Mouse (Mus musculus) myocyte (in vitro differentiated cells): ENCODE measurements around the gene Gm16253. TPM values are rescaled to one million over a fixed set of nuclear protein-coding genes. Genes with fewer than 3 reads are reported as not detected.

ENCODE experiments used
- H3K27me3 ChIP-seq: one replicate; pipeline ENCODE4 v1.6.1; 2011; ENCODE audit not compliant: control insufficient read depth, insufficient read depth, insufficient read length
- H3K36me3 ChIP-seq: one replicate; pipeline ENCODE4 v1.6.1; 2011; ENCODE audit not compliant: control insufficient read depth, insufficient read depth
- H3K4me2 ChIP-seq: one replicate; pipeline ENCODE4 v1.6.1; 2011; ENCODE audit warnings: low read depth, control low read depth
- H3K4me3 ChIP-seq: one replicate; pipeline ENCODE4 v1.5.1; 2011; ENCODE audit warnings: mild to moderate bottlenecking, control low read depth, moderate library complexity
- H3K79me2 ChIP-seq: one replicate; pipeline ENCODE4 v1.6.1; 2011; ENCODE audit not compliant: control insufficient read depth, insufficient read depth
- H3ac ChIP-seq: one replicate; pipeline ENCODE4 v1.6.1; 2011; ENCODE audit not compliant: control insufficient read depth, insufficient read length
- CEBPB ChIP-seq: IDR thresholded peaks from 2 replicates; pipeline ENCODE4 v1.6.1; 2011; ENCODE audit warnings: mild to moderate bottlenecking, moderate library complexity; ENCODE audit not compliant: poor library complexity, insufficient read depth, severe bottlenecking
- E2F4 ChIP-seq: IDR thresholded peaks from one replicate; pipeline ENCODE4 v1.6.1; 2011; ENCODE audit warnings: mild to moderate bottlenecking, control low read depth, moderate library complexity; ENCODE audit not compliant: insufficient read depth
- MAX ChIP-seq: IDR thresholded peaks from one replicate; pipeline ENCODE4 v1.6.1; 2011; ENCODE audit warnings: low read depth, mild to moderate bottlenecking, control low read depth
- MYOD1 ChIP-seq, 3 experiments: IDR thresholded peaks; one replicate each; pipeline ENCODE4 v1.6.1; 2011; ENCODE audit warnings: control low read depth in 2 of 3, low read depth in 2 of 3, mild to moderate bottlenecking in 2 of 3, moderate library complexity in 1 of 3; ENCODE audit not compliant: insufficient read length in 2 of 3, control insufficient read depth in 1 of 3
- MYOG ChIP-seq, 3 experiments: IDR thresholded peaks; one replicate each; pipeline ENCODE4 v1.6.1; 2011; ENCODE audit warnings: control low read depth in 2 of 3, low read depth in 2 of 3, mild to moderate bottlenecking in 2 of 3; ENCODE audit not compliant: insufficient read length in 2 of 3, control insufficient read depth in 1 of 3, insufficient read depth in 1 of 3
- POLR2A ChIP-seq: IDR thresholded peaks from one replicate; pipeline ENCODE4 v1.6.1; 2011; ENCODE audit warnings: low read depth, mild to moderate bottlenecking, control low read depth, moderate library complexity; ENCODE audit not compliant: insufficient read length
- POLR2AphosphoS2 ChIP-seq: IDR thresholded peaks from one replicate; pipeline ENCODE4 v1.6.1; 2011; ENCODE audit warnings: low read depth, control low read depth; ENCODE audit not compliant: insufficient read length
- REST ChIP-seq: IDR thresholded peaks from one replicate; pipeline ENCODE4 v1.6.1; 2011; ENCODE audit warnings: mild to moderate bottlenecking, control low read depth, moderate library complexity; ENCODE audit not compliant: insufficient read depth, insufficient read length
- SRF ChIP-seq: IDR thresholded peaks from one replicate; pipeline ENCODE4 v1.6.1; 2011; ENCODE audit warnings: low read depth; ENCODE audit not compliant: control insufficient read depth, insufficient read length
- TCF12 ChIP-seq: IDR thresholded peaks from one replicate; pipeline ENCODE4 v1.6.1; 2011; ENCODE audit warnings: mild to moderate bottlenecking, control low read depth; ENCODE audit not compliant: poor library complexity, insufficient read depth, severe bottlenecking
- TCF3 ChIP-seq: IDR thresholded peaks from one replicate; pipeline ENCODE4 v1.6.1; 2011; ENCODE audit warnings: low read depth, control low read depth; ENCODE audit not compliant: insufficient read length
- USF1 ChIP-seq: IDR thresholded peaks from one replicate; pipeline ENCODE4 v1.6.1; 2011; ENCODE audit warnings: low read depth, mild to moderate bottlenecking, control low read depth, moderate library complexity
- polyA plus RNA-seq: library from polyadenylated mRNA; unstranded; fragments of >200 nt; fragmentation: generic; extraction: Trizol; gene quantifications from one replicate; pipeline ENCODE4 v1.2.1, GENCODE M21; 2012; ENCODE audit warnings: missing spikeins

The Gm16253 gene
- polyA plus RNA-seq, 1 experiment = 0.25 TPM

GRCm38 (mm10) chr3:96623201-96623600 lies 46.4 kb downstream of the Gm16253 start:
- Histone ChIP-seq H3K4me2 (no peak overlapping the region), H3K79me2 (no peaks in the 10 kb centered on the region), H3K36me3 (peaks cover 24% of the 10 kb centered on the region), H3ac (no peak overlapping the region), H3K27me3 (no peaks in the 10 kb centered on the region), H3K4me3 (no peak overlapping the region)
- TF ChIP-seq MAX (no peak), SRF (no peak), POLR2A (no peak), TCF12 (no peak), POLR2AphosphoS2 (no peak), E2F4 (no peak), USF1 (no peak), CEBPB (no peak), MYOG (IDR thresholded peaks at IDR 0.05; ENCODE audit: control insufficient read depth in 1 of 3, insufficient read depth in 1 of 3, insufficient read length in 2 of 3, low read depth in 2 of 3) (no peak), MYOD1 (IDR thresholded peaks at IDR 0.05; ENCODE audit: control insufficient read depth in 1 of 3, insufficient read length in 2 of 3, low read depth in 2 of 3) (no peak), TCF3 (no peak), REST (no peak)

GRCm38 (mm10) chr3:96629729-96630600 lies 53.2 kb downstream of the Gm16253 start, which contains the start of gene Rbm8a:
Gene Rbm8a (plus strand): TSS chr3:96629933.
- H3K4me3 ChIP-seq = peak within 1 kb of the TSS; percentile 78
- H3K36me3 ChIP-seq = peaks cover 10% of the 10 kb centered on the region
- peak within 1 kb of the TSS; percentile 66 for H3ac ChIP-seq
- H3K79me2 ChIP-seq = peaks cover 18% of the 10 kb centered on the region
- H3K27me3 ChIP-seq = no peaks in the 10 kb centered on the region
- peak; percentile 79 for TF ChIP-seq POLR2AphosphoS2
- TF ChIP-seq MYOG (IDR thresholded peaks at IDR 0.05; ENCODE audit: control insufficient read depth in 1 of 3, insufficient read depth in 1 of 3, insufficient read length in 2 of 3, low read depth in 2 of 3) = no peak
- peak; percentile 61 for TF ChIP-seq SRF
- TF ChIP-seq CEBPB = no peak
- peak; percentile 61 for TF ChIP-seq E2F4
- no peak for TF ChIP-seq REST
- TF ChIP-seq POLR2A = peak; percentile 66
- peak within 1 kb of the TSS; percentile 84 for H3K4me2 ChIP-seq

Other genes with a start within 250 kb of the Gm16253 start
- gene BC107364, start 124.7 kb upstream of the Gm16253 start, polyA plus RNA-seq = not detected
- gene Hfe2, start 51.8 kb upstream of the Gm16253 start, polyA plus RNA-seq = 116 TPM
- 42.6 TPM for gene Txnip, start 19.0 kb upstream of the Gm16253 start, polyA plus RNA-seq
- gene Polr3gl, start 17.2 kb downstream of the Gm16253 start, polyA plus RNA-seq = 22.7 TPM
- gene Ankrd34a, start 19.7 kb downstream of the Gm16253 start, polyA plus RNA-seq = 2.5 TPM
- 30.2 TPM for gene Lix1l, start 24.2 kb downstream of the Gm16253 start, polyA plus RNA-seq
- gene Rbm8a, start 52.9 kb downstream of the Gm16253 start, polyA plus RNA-seq = 68.4 TPM
- 26.8 TPM for gene Pex11b, start 58.4 kb downstream of the Gm16253 start, polyA plus RNA-seq
- gene Gm42957, start 58.5 kb downstream of the Gm16253 start, polyA plus RNA-seq = 0.04 TPM
- 1.9 TPM for gene Itga10, start 68.6 kb downstream of the Gm16253 start, polyA plus RNA-seq
- 0.37 TPM for gene Ankrd35, start 93.1 kb downstream of the Gm16253 start, polyA plus RNA-seq
- gene Pias3, start 119.4 kb downstream of the Gm16253 start, polyA plus RNA-seq = 16.7 TPM
- gene Nudt17, start 131.6 kb downstream of the Gm16253 start, polyA plus RNA-seq = 6.8 TPM
- gene Polr3c, start 150.6 kb downstream of the Gm16253 start, polyA plus RNA-seq = 46.6 TPM
- gene Rnf115, start 150.7 kb downstream of the Gm16253 start, polyA plus RNA-seq = 10.1 TPM